ENCODE assay signal across 27 mouse cellular contexts in genomic region chr1:151097506-151097905, GRCm38 (mm10).
DNase-seq lines count a peak whose midpoint lies in the region; ATAC-seq lines count a peak whose summit lies in the region.
"Had no signal": no experiment of that assay in that cellular context is flagged by ENCODE, and none has a peak within 500 bp of the region (broad histone marks: within the 10 kb centered on the region; RNA-seq: fewer than 3 reads in every experiment).

No protein-coding gene starts in this region.

- no peaks in the 10 kb centered on the region for H3K9me3 ChIP-seq in liver, embryonic 13.5 days (replicated peaks)
- no peaks in the 10 kb centered on the region for H3K9me3 ChIP-seq in liver, embryonic 15.5 days (replicated peaks)
- H3K9me3 ChIP-seq: midbrain, embryonic 12.5 days; neural tube, embryonic 13.5 days had no signal

- peaks cover 88% of the 10 kb centered on the region for H3K4me1 ChIP-seq in liver, embryonic 13.5 days (replicated peaks)
- H3K4me1 ChIP-seq in liver, embryonic 15.5 days (replicated peaks) = peaks cover 85% of the 10 kb centered on the region

- peak overlapping the region; percentile 42; the same call in 1 of the 2 replicates for H3K9ac ChIP-seq in liver, embryonic 13.5 days
- H3K9ac ChIP-seq in liver, embryonic 15.5 days = no peak overlapping the region
- H3K9ac ChIP-seq: lung, embryonic 14.5 days; midbrain, embryonic 12.5 days; neural tube, embryonic 13.5 days had no signal

- no peak for ATAC-seq in liver, embryonic 13.5 days (ENCODE audit: low read depth)
- no peak for ATAC-seq in liver, embryonic 15.5 days (ENCODE audit: insufficient read depth)
- no peak for ATAC-seq in megakaryocyte, adult 5-6 weeks (ENCODE audit: poor library complexity, severe bottlenecking)
- ATAC-seq: forebrain, embryonic 16.5 days; hindbrain, embryonic 16.5 days; Patski had no signal

- no peak overlapping the region for H3K4me2 ChIP-seq in liver, embryonic 13.5 days
- H3K4me2 ChIP-seq in liver, embryonic 15.5 days = no peak overlapping the region
- H3K4me2 ChIP-seq: lung, embryonic 14.5 days; midbrain, embryonic 12.5 days; neural tube, embryonic 13.5 days had no signal

- 59% methylated on average over 1 of the region's 1 CpGs for WGBS in liver, embryonic 13.5 days (ENCODE audit: insufficient replicate concordance)
- WGBS in liver, embryonic 15.5 days (ENCODE audit: insufficient replicate concordance) = 50% methylated on average over 1 of the region's 1 CpGs

- H3K27me3 ChIP-seq in liver, embryonic 13.5 days = no peaks in the 10 kb centered on the region
- H3K27me3 ChIP-seq in liver, embryonic 15.5 days = no peaks in the 10 kb centered on the region
- H3K27me3 ChIP-seq: midbrain, embryonic 12.5 days; neural tube, embryonic 13.5 days; Patski had no signal

- no peak for DNase-seq in liver, embryonic 13.5 days
- no peak for DNase-seq in liver
- DNase-seq in thymus, postnatal 4 days = peak; percentile 32
- no peak for DNase-seq in thymus, postnatal 10 days (ENCODE audit: low spot score in 2 of 2)
- DNase-seq in left cerebral cortex, adult 9 months (ENCODE audit: low spot score in 2 of 2) = no peak
- DNase-seq: adrenal gland, postnatal 14 days; cerebellum, adult 11-12 months; cerebellum, postnatal 14 days; gastrocnemius, adult 2 months; heart, adult 2 months; heart, postnatal 14 days; kidney, adult 18-20 months; kidney, postnatal 36 days; lung, embryonic 14.5 days; lung, postnatal 14 days had no signal

- peak overlapping the region; percentile 93 for H3K27ac ChIP-seq in liver, embryonic 13.5 days
- peak overlapping the region; percentile 81 for H3K27ac ChIP-seq in liver, embryonic 15.5 days (replicated peaks)
- H3K27ac ChIP-seq: gastrocnemius, adult 2 months; heart, adult 2 months; layer of hippocampus, adult 2 months; left cerebral cortex, adult 2 months; midbrain, embryonic 12.5 days; neural tube, embryonic 13.5 days had no signal

- H3K4me3 ChIP-seq in liver, embryonic 13.5 days (replicated peaks) = no peak overlapping the region
- no peak overlapping the region for H3K4me3 ChIP-seq in liver, embryonic 15.5 days (replicated peaks)
- H3K4me3 ChIP-seq: erythroblast, embryonic 14.5 days; gastrocnemius, adult 2 months; heart, adult 2 months; layer of hippocampus, adult 2 months; left cerebral cortex, adult 2 months; midbrain, embryonic 12.5 days; myocyte; neural tube, embryonic 13.5 days had no signal

- no peaks in the 10 kb centered on the region for H3K36me3 ChIP-seq in liver, embryonic 13.5 days
- no peaks in the 10 kb centered on the region for H3K36me3 ChIP-seq in liver, embryonic 15.5 days (replicated peaks)
- H3K36me3 ChIP-seq: G1E; midbrain, embryonic 12.5 days; neural tube, embryonic 13.5 days had no signal
